Comparison of ENCODE assay signal across 9 mouse cellular contexts in genomic region chr12:4592025-4592424, GRCm38 (mm10). TPM values are rescaled to one million over a fixed set of nuclear protein-coding genes. Genes with fewer than 3 reads are reported as not detected.
DNase-seq lines count a peak whose midpoint lies in the region; ATAC-seq and TF ChIP-seq lines count a peak whose summit lies in the region.
"Had no signal": no experiment of that assay in that cellular context is flagged by ENCODE, and none has a peak within 500 bp of the region (broad histone marks: within the 10 kb centered on the region; RNA-seq: fewer than 3 reads in every experiment).

No protein-coding gene starts in this region.

- peaks cover 23% of the 10 kb centered on the region for H3K79me2 ChIP-seq in CH12.LX (replicated peaks; ENCODE audit: control insufficient read depth, extremely low read depth, insufficient read depth, poor library complexity, severe bottlenecking)

- H3K36me3 ChIP-seq in heart, embryonic 14.5 days (ENCODE audit: control insufficient read depth, insufficient read depth, low read length) = no peaks in the 10 kb centered on the region
- peaks cover 0 to 7% of the 10 kb centered on the region in 2 experiments for H3K36me3 ChIP-seq in CH12.LX (replicated peaks in 1 of 2; ENCODE audit: control insufficient read depth in 1 of 2, insufficient read depth in 1 of 2, low read length in 1 of 2)
- no peaks in the 10 kb centered on the region for H3K36me3 ChIP-seq in forebrain, embryonic 14.5 days (ENCODE audit: control insufficient read depth, insufficient read depth, low read length)

- peak overlapping the region; percentile 89 to 99 for H3K4me3 ChIP-seq in heart, embryonic 14.5 days (ENCODE audit: control insufficient read depth in 1 of 2, insufficient read depth in 1 of 2, low read depth in 1 of 2, low read length in 2 of 2)
- H3K4me3 ChIP-seq in CH12.LX (replicated peaks in 1 of 3; ENCODE audit: low read depth in 2 of 3, low read length in 2 of 3, poor library complexity in 1 of 3) = peak overlapping the region; percentile 91 to 95 (median 91)
- H3K4me3 ChIP-seq in forebrain, embryonic 14.5 days (ENCODE audit: low read depth, low read length) = no peak overlapping the region

- peak overlapping the region; percentile 96 for H3K9ac ChIP-seq in heart, embryonic 14.5 days (ENCODE audit: low read length)
- peak overlapping the region; percentile 88 for H3K9ac ChIP-seq in CH12.LX (ENCODE audit: insufficient read depth, low read depth)
- H3K9ac ChIP-seq in forebrain, embryonic 14.5 days (ENCODE audit: low read length) = no peak overlapping the region

- H3K27me3 ChIP-seq in heart, embryonic 14.5 days (ENCODE audit: control insufficient read depth, insufficient read depth, low read length) = no peaks in the 10 kb centered on the region
- no peaks in the 10 kb centered on the region for H3K27me3 ChIP-seq in CH12.LX (replicated peaks)
- no peaks in the 10 kb centered on the region for H3K27me3 ChIP-seq in forebrain, embryonic 14.5 days (replicated peaks; ENCODE audit: control insufficient read depth, insufficient read depth, low read length)

- peak in 1 of 2 experiments; percentile 53; a peak in 2 of 4 replicates for TF ChIP-seq CTCF in CH12.LX (conservative IDR thresholded peaks at IDR 0.05 in 1 of 2, IDR thresholded peaks at IDR 0.05 in 1 of 2; ENCODE audit: low read depth in 2 of 2, low read length in 2 of 2)

- intact Hi-C loops in heart, postnatal 25 days (cut with DNase I) = loop anchor here (10.0 kb wide), 1 partner anchor 323 kb away; the partner anchor contains the start of gene Atad2b

- H3K4me2 ChIP-seq in heart, embryonic 14.5 days (ENCODE audit: low read length) = peak overlapping the region; percentile 83
- H3K4me2 ChIP-seq in CH12.LX (ENCODE audit: insufficient read depth, low read depth, poor library complexity, severe bottlenecking) = peak overlapping the region; percentile 79
- peak overlapping the region; percentile 72 for H3K4me2 ChIP-seq in forebrain, embryonic 14.5 days (ENCODE audit: low read length)

- TF ChIP-seq POLR2A in CH12.LX (IDR thresholded peaks at IDR 0.05; ENCODE audit: low read depth, low read length) = no peak

- dilution Hi-C loops in CH12.LX (cut with MboI; ENCODE audit: extremely low pct_ligation_motif_present, extremely low pct_unique_long_range_greater_than_20kb, low sequenced_read_pairs) = no loop called here

- WGBS in heart, embryonic 14.5 days = 62% methylated on average over 6 of the region's 6 CpGs
- 73% methylated on average over 6 of the region's 6 CpGs for WGBS in forebrain, embryonic 14.5 days

- H3K9me3 ChIP-seq in heart, embryonic 14.5 days (ENCODE audit: control insufficient read depth, low read length) = no peaks in the 10 kb centered on the region
- H3K9me3 ChIP-seq in CH12.LX (replicated peaks; ENCODE audit: low read length) = no peaks in the 10 kb centered on the region
- H3K9me3 ChIP-seq in forebrain, embryonic 14.5 days (replicated peaks; ENCODE audit: control insufficient read depth, low read length) = no peaks in the 10 kb centered on the region

- no peak for ATAC-seq in heart, embryonic 14.5 days (ENCODE audit: insufficient number of reproducible peaks, insufficient read depth, low FRiP score, low read depth)
- ATAC-seq in forebrain, embryonic 14.5 days = no peak
- ATAC-seq in megakaryocyte progenitor cell, adult 5-6 weeks (replicated peaks; ENCODE audit: poor library complexity) = peak; percentile 29
- ATAC-seq in monocyte, adult 5-6 weeks (replicated peaks; ENCODE audit: insufficient number of reproducible peaks, low FRiP score, low TSS enrichment, poor library complexity, severe bottlenecking) = no peak

- H3K4me1 ChIP-seq in heart, embryonic 14.5 days (ENCODE audit: control insufficient read depth in 2 of 2, insufficient read depth in 2 of 2, low read length in 2 of 2) = peaks cover 2 to 9% of the 10 kb centered on the region in 2 experiments; a peak in 3 of 4 replicates
- H3K4me1 ChIP-seq in CH12.LX (ENCODE audit: control insufficient read depth in 1 of 2, insufficient read depth in 2 of 2) = peaks cover 0 to 27% of the 10 kb centered on the region in 2 experiments; a peak in 2 of 4 replicates
- peaks cover 3% of the 10 kb centered on the region; the same call in 1 of the 2 replicates for H3K4me1 ChIP-seq in forebrain, embryonic 14.5 days (ENCODE audit: control insufficient read depth, insufficient read depth, low read length)

- TF ChIP-seq RAD21 in CH12.LX (IDR thresholded peaks at IDR 0.05; ENCODE audit: low read depth, low read length) = peak; percentile 34

- DNase-seq in heart, postnatal 25 days (ENCODE audit: low spot score) = no peak
- no peak for DNase-seq in CH12.LX (ENCODE audit: extremely low read depth)
- no peak for DNase-seq in forebrain, embryonic 14.5 days (ENCODE audit: low spot score)
- no peak for DNase-seq in gastrocnemius, postnatal 10 days
- no peak for DNase-seq in ovary, adult 18-20 months (ENCODE audit: low spot score)

- in situ Hi-C loops in CH12.LX (cut with MboI; ENCODE audit: low pct_ligation_motif_present, low pct_unique_long_range_greater_than_20kb, low sequenced_read_pairs) = no loop called here

- 0 out of 2 replicates have a peak, but pooled peaks have one; percentile 22 for TF ChIP-seq EP300 in CH12.LX (IDR thresholded peaks at IDR 0.05; ENCODE audit: low read length)

- H3K27ac ChIP-seq in heart, embryonic 14.5 days (replicated peaks in 1 of 2; ENCODE audit: control insufficient read depth in 1 of 2, insufficient read depth in 1 of 2, low read depth in 2 of 2, low read length in 2 of 2) = no peak overlapping the region
- no peak overlapping the region for H3K27ac ChIP-seq in CH12.LX (ENCODE audit: insufficient read depth, low read depth)
- H3K27ac ChIP-seq in forebrain, embryonic 14.5 days (ENCODE audit: low read depth, low read length) = no peak overlapping the region

TF ChIP-seq in CH12.LX, 34 proteins besides CTCF, POLR2A, EP300 and RAD21:
- TF ChIP-seq MEF2A (IDR thresholded peaks at IDR 0.05; ENCODE audit: borderline replicate concordance, low read depth, low read length) (0 out of 2 replicates have a peak, but pooled peaks have one; percentile 24), CHD2 (IDR thresholded peaks at IDR 0.05; ENCODE audit: low read length) (no peak), USF1 (IDR thresholded peaks at IDR 0.05; ENCODE audit: low read depth, low read length) (no peak), ZMIZ1 (IDR thresholded peaks at IDR 0.05; ENCODE audit: low read depth, low read length) (0 out of 2 replicates have a peak, but pooled peaks have one; percentile 7), KAT2A (IDR thresholded peaks at IDR 0.05; ENCODE audit: insufficient replicate concordance, low read length) (0 out of 2 replicates have a peak, but pooled peaks have one; percentile 36), SMC3 (IDR thresholded peaks at IDR 0.05; ENCODE audit: low read depth, low read length) (no peak; the same call in 1 of the 2 replicates), RCOR1 (conservative IDR thresholded peaks at IDR 0.05; ENCODE audit: low read depth, low read length) (no peak), BHLHE40 (IDR thresholded peaks at IDR 0.05; ENCODE audit: low read depth, low read length) (no peak), MAFK (IDR thresholded peaks at IDR 0.05; ENCODE audit: insufficient replicate concordance, low read length) (no peak), ZNF384 (IDR thresholded peaks at IDR 0.05; ENCODE audit: low read depth, low read length) (peak; percentile 40; the same call in 1 of the 2 replicates), ELF1 (IDR thresholded peaks at IDR 0.05; ENCODE audit: low read depth, low read length) (peak; percentile 36; the same call in 1 of the 2 replicates), IRF4 (IDR thresholded peaks at IDR 0.05; ENCODE audit: low read depth, low read length) (peak; percentile 12; the same call in 1 of the 2 replicates), MXI1 (IDR thresholded peaks at IDR 0.05; ENCODE audit: low read depth, low read length) (0 out of 2 replicates have a peak, but pooled peaks have one; percentile 24), E2F4 (IDR thresholded peaks at IDR 0.05; ENCODE audit: insufficient replicate concordance, low read depth, low read length) (no peak), JUND (conservative IDR thresholded peaks at IDR 0.05; ENCODE audit: low read depth, low read length) (0 out of 2 replicates have a peak, but pooled peaks have one; percentile 10)
TF ChIP-seq in CH12.LX: peak in this region for 8.

RNA-seq across cellular contexts. Expression of gene Itsn2, which starts 0.4 kb away (rescaled TPM):
- polyA plus RNA-seq in heart, embryonic 14.5 days (2014; fragmentation: Nextera tagmentation; extraction: Ambion mirVana) = 47.2 and 48.4 TPM in 2 replicates
- 10 to 100 TPM; 40.0 to 48.1 TPM for total RNA-seq in heart, postnatal 25 days (2021)
- total RNA-seq in CH12.LX (2012; rRNA removed) (27.9 and 32.3 TPM in 2 replicates), CH12.LX (2014; rRNA removed) (48.1 and 54.1 TPM in 2 replicates)
- 44.4 and 45.6 TPM in 2 replicates for polyA plus RNA-seq in CH12.LX (2012; ENCODE audit: insufficient read length, low read depth)
- polyA plus RNA-seq in forebrain, embryonic 14.5 days (2014; fragmentation: Nextera tagmentation; extraction: Ambion mirVana) = 13.0 and 14.5 TPM in 2 replicates
- 78.3 and 94.5 TPM in 2 replicates for total RNA-seq in megakaryocyte progenitor cell, adult 5-6 weeks (2015)
- total RNA-seq in megakaryocyte progenitor cell, adult 5-6 weeks (2017) = 123 and 143 TPM in 2 replicates
- 10 to 100 TPM; 24.5 to 33.2 TPM for total RNA-seq in gastrocnemius, postnatal 10 days (2021)
- total RNA-seq in monocyte, adult 5-6 weeks (2017) = 212 to 304 TPM (median 230 TPM) in 3 replicates

RNA-seq across cellular contexts. Expression of gene Gm3625, which starts 0.7 kb away (rescaled TPM):
- polyA plus RNA-seq in heart, embryonic 14.5 days (2014; fragmentation: Nextera tagmentation; extraction: Ambion mirVana) = not detected in 2 replicates
- not detected for total RNA-seq in heart, postnatal 25 days (2021)
- total RNA-seq in CH12.LX (2012; rRNA removed) = not detected in 2 replicates
- total RNA-seq in CH12.LX (2014; rRNA removed) = not detected in 2 replicates
- not detected in 2 replicates for polyA plus RNA-seq in CH12.LX (2012; ENCODE audit: insufficient read length, low read depth)
- not detected in 2 replicates for polyA plus RNA-seq in forebrain, embryonic 14.5 days (2014; fragmentation: Nextera tagmentation; extraction: Ambion mirVana)
- not detected in 2 replicates for total RNA-seq in megakaryocyte progenitor cell, adult 5-6 weeks (2015)
- total RNA-seq in megakaryocyte progenitor cell, adult 5-6 weeks (2017) = not detected in 2 replicates
- not detected for total RNA-seq in gastrocnemius, postnatal 10 days (2021)
- total RNA-seq in monocyte, adult 5-6 weeks (2017) = not detected in 3 replicates
- total RNA-seq: neutrophil, adult 5-6 weeks had no signal
